Mouse (Mus musculus): ENCODE results near the gene Ttll11.
A peak's percentile ranks its signal among the peaks of the same experiment; 100 is the strongest.

Gene Ttll11

GRCm38 (mm10) chr2:35899712-35900111, 80.0 kb downstream of the Ttll11 start:
- no peak for ATAC-seq (ENCODE audit: low TSS enrichment)

GRCm38 (mm10) chr2:35899135-35899474, 80.6 kb downstream of the Ttll11 start:
- no peak for ATAC-seq (ENCODE audit: low TSS enrichment)

- no peak for ATAC-seq (ENCODE audit: low TSS enrichment)
Observed at GRCm38 (mm10) chr2:35898425-35899134, 81.1 kb downstream of the Ttll11 start.

- peak; percentile 89 for ATAC-seq (ENCODE audit: low TSS enrichment)
Observed at GRCm38 (mm10) chr2:35897125-35897524, 82.6 kb downstream of the Ttll11 start.

- ATAC-seq (ENCODE audit: low TSS enrichment) = no peak
Observed at GRCm38 (mm10) chr2:35894512-35894911, 85.2 kb downstream of the Ttll11 start.

GRCm38 (mm10) chr2:35890635-35891034, 89.1 kb downstream of the Ttll11 start:
- no peak for ATAC-seq (ENCODE audit: low TSS enrichment)

- no peak for ATAC-seq (ENCODE audit: low TSS enrichment)
Observed at GRCm38 (mm10) chr2:35889776-35890175, 89.9 kb downstream of the Ttll11 start.

GRCm38 (mm10) chr2:35884296-35884695, 95.4 kb downstream of the Ttll11 start:
- no peak for ATAC-seq (ENCODE audit: low TSS enrichment)

- ATAC-seq (ENCODE audit: low TSS enrichment) = no peak
Observed at GRCm38 (mm10) chr2:35882336-35882987, 97.3 kb downstream of the Ttll11 start.

GRCm38 (mm10) chr2:35881896-35882295, 97.8 kb downstream of the Ttll11 start:
- peak; percentile 26; the same call in 1 of the 2 replicates for ATAC-seq (ENCODE audit: low TSS enrichment)

GRCm38 (mm10) chr2:35880362-35880761, 99.4 kb downstream of the Ttll11 start:
- ATAC-seq (ENCODE audit: low TSS enrichment) = no peak

- no peak for ATAC-seq (ENCODE audit: low TSS enrichment)
Observed at GRCm38 (mm10) chr2:35879887-35880286, 99.8 kb downstream of the Ttll11 start.

GRCm38 (mm10) chr2:35878506-35878905, 101.2 kb downstream of the Ttll11 start:
- ATAC-seq (ENCODE audit: low TSS enrichment) = no peak

- ATAC-seq (ENCODE audit: low TSS enrichment) = no peak
Observed at GRCm38 (mm10) chr2:35875572-35875971, 104.1 kb downstream of the Ttll11 start.

- no peak for ATAC-seq (ENCODE audit: low TSS enrichment)
Observed at GRCm38 (mm10) chr2:35874421-35874820, 105.3 kb downstream of the Ttll11 start.

GRCm38 (mm10) chr2:35869165-35869564, 110.5 kb downstream of the Ttll11 start:
- ATAC-seq (ENCODE audit: low TSS enrichment) = peak; percentile 27; the same call in 1 of the 2 replicates

GRCm38 (mm10) chr2:35863284-35863683, 116.4 kb downstream of the Ttll11 start:
- ATAC-seq (ENCODE audit: low TSS enrichment) = no peak

GRCm38 (mm10) chr2:35861185-35861584, 118.5 kb downstream of the Ttll11 start:
- no peak for ATAC-seq (ENCODE audit: low TSS enrichment)

- ATAC-seq (ENCODE audit: low TSS enrichment) = no peak
Observed at GRCm38 (mm10) chr2:35860394-35860744, 119.3 kb downstream of the Ttll11 start.

- ATAC-seq (ENCODE audit: low TSS enrichment) = no peak
Observed at GRCm38 (mm10) chr2:35859708-35860393, 119.9 kb downstream of the Ttll11 start.

GRCm38 (mm10) chr2:35858281-35858680, 121.4 kb downstream of the Ttll11 start:
- no peak for ATAC-seq (ENCODE audit: low TSS enrichment)

- ATAC-seq (ENCODE audit: low TSS enrichment) = peak; percentile 52; the same call in 1 of the 2 replicates
Observed at GRCm38 (mm10) chr2:35856901-35857300, 122.8 kb downstream of the Ttll11 start.

- ATAC-seq (ENCODE audit: low TSS enrichment) = no peak
Observed at GRCm38 (mm10) chr2:35854877-35855276, 124.8 kb downstream of the Ttll11 start.
